Mouse (Mus musculus): ENCODE results near the gene Tox4. TPM values are rescaled to one million over a fixed set of nuclear protein-coding genes. Genes with fewer than 3 reads are reported as not detected.
A peak's percentile ranks its signal among the peaks of the same experiment; 100 is the strongest.

The Tox4 gene
- polyA plus RNA-seq, 1 experiment from 2014 or later: 55.7 TPM

- WGBS: 3% methylated on average over 15 of the region's 16 CpGs
- no peaks in the 10 kb centered on the region for H3K27me3 ChIP-seq (replicated peaks; ENCODE audit: control insufficient read depth, insufficient read depth, low read length)
- peak; percentile 56 for DNase-seq (ENCODE audit: low spot score)
- H3K9me3 ChIP-seq (replicated peaks; ENCODE audit: control insufficient read depth, low read length): no peaks in the 10 kb centered on the region
- H3K4me3 ChIP-seq (ENCODE audit: low read depth, low read length): peak overlapping the region; percentile 77
- H3K4me2 ChIP-seq (ENCODE audit: low read length): peak overlapping the region; percentile 82
- peaks cover 32% of the 10 kb centered on the region for H3K36me3 ChIP-seq (ENCODE audit: control insufficient read depth, insufficient read depth, low read length)
- H3K4me1 ChIP-seq (ENCODE audit: control insufficient read depth, insufficient read depth, low read length): peaks cover 19% of the 10 kb centered on the region
- H3K9ac ChIP-seq (ENCODE audit: low read length): peak overlapping the region; percentile 94
- peak; percentile 67 for ATAC-seq
- H3K27ac ChIP-seq (ENCODE audit: low read depth, low read length): peak overlapping the region; percentile 90
Observed at GRCm38 (mm10) chr14:52316441-52317225, 37.7 kb downstream of the Tox4 start.

- Histone ChIP-seq H3K27ac (ENCODE audit: low read depth, low read length) (no peak overlapping the region), H3K4me1 (ENCODE audit: control insufficient read depth, insufficient read depth, low read length) (peaks cover 12% of the 10 kb centered on the region), H3K4me3 (ENCODE audit: low read depth, low read length) (no peak overlapping the region), H3K36me3 (ENCODE audit: control insufficient read depth, insufficient read depth, low read length) (peaks cover 5% of the 10 kb centered on the region; the same call in 1 of the 2 replicates), H3K9me3 (replicated peaks; ENCODE audit: control insufficient read depth, low read length) (no peaks in the 10 kb centered on the region), H3K4me2 (ENCODE audit: low read length) (no peak overlapping the region), H3K9ac (ENCODE audit: low read length) (no peak overlapping the region), H3K27me3 (replicated peaks; ENCODE audit: control insufficient read depth, insufficient read depth, low read length) (no peaks in the 10 kb centered on the region)
- DNase-seq (ENCODE audit: low spot score): no peak
- no peak for ATAC-seq
- WGBS: 40% methylated on average over 6 of the region's 6 CpGs
Observed at GRCm38 (mm10) chr14:52319361-52319760, 40.4 kb downstream of the Tox4 start.

- Histone ChIP-seq H3K9ac (ENCODE audit: low read length) (peak overlapping the region; percentile 38; the same call in 1 of the 2 replicates), H3K27me3 (replicated peaks; ENCODE audit: control insufficient read depth, insufficient read depth, low read length) (no peaks in the 10 kb centered on the region), H3K9me3 (replicated peaks; ENCODE audit: control insufficient read depth, low read length) (no peaks in the 10 kb centered on the region), H3K4me2 (ENCODE audit: low read length) (peak overlapping the region; percentile 81), H3K36me3 (ENCODE audit: control insufficient read depth, insufficient read depth, low read length) (no peaks in the 10 kb centered on the region), H3K4me1 (ENCODE audit: control insufficient read depth, insufficient read depth, low read length) (peaks cover 10% of the 10 kb centered on the region), H3K4me3 (ENCODE audit: low read depth, low read length) (peak overlapping the region; percentile 8; the same call in 1 of the 2 replicates), H3K27ac (ENCODE audit: low read depth, low read length) (no peak overlapping the region)
- DNase-seq (ENCODE audit: low spot score): peak; percentile 58
- 3% methylated on average over 4 of the region's 4 CpGs for WGBS
- ATAC-seq: peak; percentile 45; the same call in 1 of the 2 replicates
Observed at GRCm38 (mm10) chr14:52325890-52326289, 46.9 kb downstream of the Tox4 start.

GRCm38 (mm10) chr14:52327375-52327901 is 48.5 kb downstream of the Tox4 start:
- WGBS: under 1% methylated on average over 14 of the region's 14 CpGs
- Histone ChIP-seq H3K4me1 (ENCODE audit: control insufficient read depth, insufficient read depth, low read length) (peaks cover 14% of the 10 kb centered on the region), H3K4me2 (ENCODE audit: low read length) (peak overlapping the region; percentile 81), H3K9me3 (replicated peaks; ENCODE audit: control insufficient read depth, low read length) (no peaks in the 10 kb centered on the region), H3K4me3 (ENCODE audit: low read depth, low read length) (peak overlapping the region; percentile 44), H3K27me3 (replicated peaks; ENCODE audit: control insufficient read depth, insufficient read depth, low read length) (no peaks in the 10 kb centered on the region), H3K27ac (ENCODE audit: low read depth, low read length) (peak overlapping the region; percentile 69; the same call in 1 of the 2 replicates), H3K36me3 (ENCODE audit: control insufficient read depth, insufficient read depth, low read length) (no peaks in the 10 kb centered on the region), H3K9ac (ENCODE audit: low read length) (peak overlapping the region; percentile 73)
- ATAC-seq (peak; percentile 64), DNase-seq (ENCODE audit: low spot score) (peak; percentile 75)

- under 1% methylated on average over 25 of the region's 26 CpGs for WGBS
- DNase-seq (ENCODE audit: low spot score) (peak; percentile 44), ATAC-seq (peak; percentile 60)
- peaks cover 14% of the 10 kb centered on the region for H3K4me1 ChIP-seq (ENCODE audit: control insufficient read depth, insufficient read depth, low read length)
- peak within 1 kb of the TSS; percentile 73 for H3K9ac ChIP-seq (ENCODE audit: low read length)
- H3K27me3 ChIP-seq (replicated peaks; ENCODE audit: control insufficient read depth, insufficient read depth, low read length): no peaks in the 10 kb centered on the region
- H3K4me3 ChIP-seq (ENCODE audit: low read depth, low read length): peak within 1 kb of the TSS; percentile 44
- no peaks in the 10 kb centered on the region for H3K36me3 ChIP-seq (ENCODE audit: control insufficient read depth, insufficient read depth, low read length)
- H3K27ac ChIP-seq (ENCODE audit: low read depth, low read length): peak within 1 kb of the TSS; percentile 69
- H3K9me3 ChIP-seq (replicated peaks; ENCODE audit: control insufficient read depth, low read length): no peaks in the 10 kb centered on the region
- H3K4me2 ChIP-seq (ENCODE audit: low read length): peak within 1 kb of the TSS; percentile 81
Observed at GRCm38 (mm10) chr14:52327910-52328812, 49.2 kb downstream of the Tox4 start, which contains the start of gene Sall2. Gene Sall2 (minus strand): TSS chr14:52328762.

GRCm38 (mm10) chr14:52331069-52331750 is 52.3 kb downstream of the Tox4 start:
- DNase-seq (ENCODE audit: low spot score): peak; percentile 61
- WGBS: 2% methylated on average over 4 of the region's 4 CpGs
- H3K4me3 ChIP-seq (ENCODE audit: low read depth, low read length): no peak overlapping the region
- H3K9me3 ChIP-seq (replicated peaks; ENCODE audit: control insufficient read depth, low read length): no peaks in the 10 kb centered on the region
- H3K27ac ChIP-seq (ENCODE audit: low read depth, low read length): peak overlapping the region; percentile 27; the same call in 1 of the 2 replicates
- H3K4me1 ChIP-seq (ENCODE audit: control insufficient read depth, insufficient read depth, low read length): peaks cover 11% of the 10 kb centered on the region; the same call in 1 of the 2 replicates
- H3K9ac ChIP-seq (ENCODE audit: low read length): no peak overlapping the region; the same call in 1 of the 2 replicates
- ATAC-seq: 0 out of 2 replicates have a peak, but pooled peaks have one; percentile 33
- peak overlapping the region; percentile 18; the same call in 1 of the 2 replicates for H3K4me2 ChIP-seq (ENCODE audit: low read length)
- H3K36me3 ChIP-seq (ENCODE audit: control insufficient read depth, insufficient read depth, low read length): no peaks in the 10 kb centered on the region
- H3K27me3 ChIP-seq (replicated peaks; ENCODE audit: control insufficient read depth, insufficient read depth, low read length): no peaks in the 10 kb centered on the region

GRCm38 (mm10) chr14:52332171-52332570 is 53.2 kb downstream of the Tox4 start:
- WGBS: 31% methylated on average over 3 of the region's 3 CpGs
- H3K27me3 ChIP-seq (replicated peaks; ENCODE audit: control insufficient read depth, insufficient read depth, low read length): no peaks in the 10 kb centered on the region
- no peak overlapping the region for H3K27ac ChIP-seq (ENCODE audit: low read depth, low read length)
- no peaks in the 10 kb centered on the region for H3K36me3 ChIP-seq (ENCODE audit: control insufficient read depth, insufficient read depth, low read length)
- DNase-seq (ENCODE audit: low spot score) (no peak), ATAC-seq (no peak)
- no peaks in the 10 kb centered on the region for H3K9me3 ChIP-seq (replicated peaks; ENCODE audit: control insufficient read depth, low read length)
- no peak overlapping the region for H3K4me2 ChIP-seq (ENCODE audit: low read length)
- H3K4me1 ChIP-seq (ENCODE audit: control insufficient read depth, insufficient read depth, low read length): peaks cover 8% of the 10 kb centered on the region; the same call in 1 of the 2 replicates
- no peak overlapping the region for H3K9ac ChIP-seq (ENCODE audit: low read length)
- no peak overlapping the region for H3K4me3 ChIP-seq (ENCODE audit: low read depth, low read length)
